Mouse (Mus musculus) gastrocnemius, postnatal 10 days (tissue): ENCODE results near the gene Prtg. TPM values are rescaled to one million over a fixed set of nuclear protein-coding genes. Genes with fewer than 3 reads are reported as not detected.

ENCODE experiments used
- DNase-seq: peaks from one replicate; pipeline ENCODE4 v3.0.0; 2021; ENCODE audit warnings: mixed read lengths
- total RNA-seq, 2 experiments: library from RNA; stranded (reverse); gene quantifications; 2 replicates each; pipeline ENCODE4 v1.2.3; 2021

Prtg gene
- total RNA-seq, 2 experiments from 2014 or later: 0.49 to 0.95 TPM

DNA sequence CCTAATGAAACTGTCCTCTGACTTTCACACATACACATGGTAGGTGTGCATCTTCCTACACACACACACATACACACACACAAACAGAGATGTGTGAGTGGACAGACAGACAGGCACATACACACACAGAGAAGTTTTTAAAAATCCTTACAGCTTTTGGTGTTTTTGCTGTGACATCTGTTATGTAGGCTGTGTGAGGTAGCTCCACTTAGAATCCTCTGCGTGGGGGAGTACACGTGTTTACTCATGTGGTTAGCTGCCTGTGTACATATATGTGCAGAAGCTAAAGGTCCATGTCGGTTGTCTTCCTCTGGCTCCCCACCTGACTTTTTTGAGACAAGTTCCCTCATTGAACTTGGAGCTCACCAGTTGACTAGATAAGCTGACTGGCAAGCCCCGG is 56.3 kb downstream of the Prtg start:
- DNase-seq: no peak

DNA sequence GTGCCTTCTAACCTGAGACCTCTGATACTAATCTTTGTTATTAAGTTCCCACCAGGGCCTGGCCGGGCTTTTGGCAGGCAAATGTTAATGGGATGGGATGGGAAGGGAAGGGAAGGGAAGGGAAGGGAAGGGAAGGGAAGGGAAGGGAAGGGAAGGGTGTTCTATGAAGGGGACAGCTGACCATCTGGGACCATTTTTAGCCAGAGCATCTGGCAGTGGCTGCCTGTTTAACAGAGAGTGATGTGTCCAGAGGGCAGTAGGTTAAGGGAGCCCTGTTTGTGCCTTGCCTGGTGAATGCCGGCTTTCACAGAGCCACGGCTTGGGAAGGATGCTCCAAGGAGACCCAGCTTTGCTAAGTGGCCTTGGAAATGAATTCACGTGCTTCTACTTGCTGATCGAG is 57.1 kb downstream of the Prtg start:
- no peak for DNase-seq

DNA sequence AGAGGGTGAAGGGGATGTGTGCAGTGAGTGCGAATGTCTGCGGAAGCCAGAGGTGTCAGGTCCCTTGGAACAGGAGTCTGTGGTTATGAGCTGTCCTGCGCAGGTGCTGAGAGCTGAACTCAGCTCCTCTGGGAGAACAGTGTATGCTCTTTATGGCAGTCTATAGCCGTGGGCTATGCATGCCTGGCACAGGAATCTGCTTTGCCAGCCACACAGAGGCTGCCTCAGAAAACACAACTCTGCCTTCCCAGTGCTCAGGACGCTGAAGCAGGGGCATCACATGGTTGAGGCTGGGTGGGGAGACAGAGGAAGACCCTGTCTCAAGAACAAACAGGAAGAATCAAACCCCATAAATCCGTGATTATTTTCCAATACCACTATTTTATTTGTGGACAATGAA is 60.8 kb downstream of the Prtg start:
- no peak for DNase-seq

DNA sequence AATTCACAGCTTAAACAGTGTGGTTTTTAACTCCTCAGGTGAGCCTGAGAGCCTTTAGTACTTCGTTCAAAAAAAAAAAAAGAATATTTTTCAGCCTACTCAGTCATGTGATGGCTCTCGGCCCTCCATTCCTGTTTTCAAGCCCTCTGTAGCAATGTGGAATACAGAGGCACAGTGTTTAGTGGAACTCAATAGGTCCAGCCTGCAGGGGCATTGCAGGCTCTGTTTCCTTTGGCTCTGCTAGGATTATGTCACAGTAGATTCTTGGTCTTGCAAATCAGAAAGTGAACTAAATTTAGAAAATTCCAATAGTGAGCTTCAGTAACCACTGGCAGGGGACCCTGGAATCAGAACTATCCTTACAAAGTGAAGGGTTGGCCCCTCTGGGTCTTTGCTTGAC is 62.1 kb downstream of the Prtg start:
- no peak for DNase-seq

DNA sequence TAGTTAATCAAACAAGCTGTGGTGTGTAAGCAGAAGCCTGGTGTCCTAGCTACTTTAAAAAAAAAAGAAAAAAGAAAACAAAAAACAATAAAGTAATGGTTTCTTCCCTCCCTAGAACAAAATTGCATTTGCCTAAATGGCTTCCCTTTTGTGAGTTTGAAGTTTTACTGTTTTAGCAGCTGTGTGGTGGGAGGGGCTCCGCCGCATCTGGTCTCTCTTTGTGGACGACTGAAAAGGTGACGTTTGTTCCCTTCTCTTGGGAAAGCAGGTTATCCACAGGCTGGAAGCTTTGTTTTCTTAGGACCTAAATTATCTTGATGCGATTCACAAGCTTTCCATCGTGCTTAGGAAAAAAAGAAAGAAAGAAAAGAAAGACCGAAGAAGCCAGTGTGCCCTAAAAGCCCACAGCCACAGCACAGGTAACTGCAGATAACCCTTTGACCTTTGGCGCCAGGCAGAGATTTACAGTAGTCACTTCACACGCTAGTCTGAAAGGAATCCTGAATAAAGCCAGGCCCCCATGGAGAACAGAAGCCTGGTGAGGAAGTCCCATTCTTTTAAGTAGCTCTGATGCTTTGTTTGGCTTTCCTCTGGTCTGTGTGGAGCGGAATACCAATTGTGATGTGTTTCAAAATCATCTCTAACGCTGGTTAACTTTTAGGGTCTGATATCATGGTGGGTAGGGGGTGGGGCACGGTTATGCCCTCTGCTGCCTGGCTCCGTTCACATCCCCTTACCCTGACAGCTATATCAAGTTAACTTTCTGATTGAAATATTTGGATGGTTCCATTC is 65.0 kb downstream of the Prtg start:
- no peak for DNase-seq

DNA sequence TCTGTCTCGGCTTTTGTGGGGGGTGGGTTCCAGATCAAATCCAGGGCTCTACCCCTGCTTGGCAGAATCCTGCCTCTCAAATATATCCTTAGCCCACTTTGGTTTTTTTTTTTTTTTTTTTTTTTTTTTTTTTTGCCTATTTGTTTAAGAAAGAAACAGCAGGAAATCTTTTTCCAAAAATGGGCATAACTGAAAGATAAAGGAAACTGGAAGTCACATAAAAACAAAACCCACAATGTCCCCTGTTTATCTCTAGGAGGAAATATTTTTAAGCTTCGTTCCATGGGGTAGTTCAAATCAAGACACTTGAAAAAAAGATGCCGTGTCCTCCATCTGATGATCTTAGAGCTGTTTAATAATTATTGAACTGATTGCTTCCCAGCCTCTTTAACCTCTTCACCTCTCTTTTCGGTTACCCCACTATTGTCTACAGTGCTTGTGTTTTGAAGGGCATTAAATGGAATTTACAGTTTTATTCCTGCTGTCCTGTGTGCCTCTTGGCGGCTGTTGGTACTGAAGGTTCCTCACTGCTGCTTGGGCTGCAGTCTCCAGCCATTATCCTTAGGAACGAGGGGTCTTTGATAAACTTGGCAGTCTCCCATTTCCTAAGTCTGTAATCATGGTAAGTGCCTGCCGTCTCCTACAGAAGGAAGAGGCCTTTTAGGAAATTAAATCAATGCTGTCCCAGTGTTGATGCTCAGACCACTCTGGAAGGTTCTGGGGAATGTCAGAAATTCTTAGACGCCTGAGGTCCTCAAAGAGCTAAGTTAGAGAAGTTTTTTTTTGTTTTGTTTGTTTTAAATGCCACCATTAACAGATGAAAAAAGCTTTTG is 65.8 kb downstream of the Prtg start:
- DNase-seq: no peak

DNA sequence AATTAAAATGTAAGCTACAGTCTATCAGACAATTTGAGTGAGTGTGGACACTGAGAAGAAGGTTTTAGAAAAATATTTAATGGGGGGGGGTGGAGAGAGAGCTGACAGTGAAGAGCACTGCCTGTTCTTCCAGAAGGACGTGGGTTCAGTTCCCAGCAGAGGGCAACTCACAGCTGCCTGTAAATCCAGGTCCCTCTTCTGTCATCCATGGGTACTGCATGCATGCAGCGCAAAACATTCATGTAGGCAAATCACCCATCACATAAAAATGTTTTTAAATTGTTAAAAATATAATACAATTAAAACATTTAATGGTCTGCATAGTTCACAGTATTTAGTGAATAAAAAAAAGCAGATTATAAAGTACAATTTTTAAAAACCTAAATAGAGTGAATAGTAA is 69.2 kb downstream of the Prtg start:
- DNase-seq: no peak

DNA sequence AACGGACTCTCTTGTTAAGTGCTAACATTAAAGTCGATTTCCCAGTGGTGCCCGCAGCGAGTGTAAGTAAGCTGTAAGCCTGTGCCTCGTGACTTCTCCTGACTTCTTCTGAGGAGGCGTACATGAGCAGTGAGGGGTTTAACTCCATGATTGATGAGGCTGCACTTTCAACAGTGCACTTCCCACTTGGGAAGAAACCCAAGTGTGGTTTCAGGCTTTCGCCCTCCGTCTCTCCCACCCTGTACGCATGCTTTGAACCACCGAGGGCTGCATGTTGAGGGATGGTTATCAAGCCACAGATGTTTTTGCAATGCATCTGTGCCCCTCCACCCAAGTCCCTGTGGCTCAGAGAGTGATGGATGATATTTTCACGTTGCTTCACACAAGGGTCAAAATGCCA is 71.2 kb downstream of the Prtg start:
- DNase-seq: no peak

DNA sequence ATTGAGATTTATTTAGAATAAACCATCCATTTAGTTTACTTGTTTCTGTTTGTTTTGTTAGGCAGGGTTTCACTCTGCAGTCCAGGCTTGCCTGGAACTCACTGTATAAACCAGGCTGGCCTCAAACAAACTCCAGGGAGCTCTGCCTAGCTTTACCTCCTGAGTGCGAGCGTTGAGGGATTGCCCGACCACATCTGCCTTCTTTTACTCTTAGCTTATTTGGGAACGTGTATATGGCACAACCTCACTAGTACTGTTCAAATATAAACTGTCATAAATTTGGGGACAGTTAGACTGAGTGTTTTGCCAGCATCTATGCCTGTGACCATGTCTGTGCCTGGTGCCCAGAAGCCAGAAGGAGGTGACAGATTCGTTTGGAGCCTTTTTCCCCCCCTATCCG is 72.0 kb downstream of the Prtg start:
- DNase-seq: no peak

DNA sequence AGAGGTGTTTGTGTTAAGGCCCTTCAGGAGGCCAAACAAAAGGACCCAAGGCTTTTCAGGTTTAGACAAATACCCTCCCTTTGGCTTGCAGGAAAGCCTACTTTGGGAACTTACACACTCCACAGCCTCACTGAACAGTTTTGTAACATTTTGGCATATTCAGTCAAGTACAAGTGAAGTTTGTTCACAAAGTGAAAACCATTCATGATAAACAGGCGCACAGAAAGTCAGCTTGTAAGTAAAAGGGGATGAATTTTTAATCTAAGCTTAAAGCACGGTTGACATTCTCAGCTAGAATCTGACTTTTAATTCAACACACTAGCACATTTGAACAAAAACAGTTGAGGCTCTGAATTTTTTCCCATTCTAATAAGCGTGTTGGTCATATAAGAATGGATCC is 72.9 kb downstream of the Prtg start:
- DNase-seq: no peak

DNA sequence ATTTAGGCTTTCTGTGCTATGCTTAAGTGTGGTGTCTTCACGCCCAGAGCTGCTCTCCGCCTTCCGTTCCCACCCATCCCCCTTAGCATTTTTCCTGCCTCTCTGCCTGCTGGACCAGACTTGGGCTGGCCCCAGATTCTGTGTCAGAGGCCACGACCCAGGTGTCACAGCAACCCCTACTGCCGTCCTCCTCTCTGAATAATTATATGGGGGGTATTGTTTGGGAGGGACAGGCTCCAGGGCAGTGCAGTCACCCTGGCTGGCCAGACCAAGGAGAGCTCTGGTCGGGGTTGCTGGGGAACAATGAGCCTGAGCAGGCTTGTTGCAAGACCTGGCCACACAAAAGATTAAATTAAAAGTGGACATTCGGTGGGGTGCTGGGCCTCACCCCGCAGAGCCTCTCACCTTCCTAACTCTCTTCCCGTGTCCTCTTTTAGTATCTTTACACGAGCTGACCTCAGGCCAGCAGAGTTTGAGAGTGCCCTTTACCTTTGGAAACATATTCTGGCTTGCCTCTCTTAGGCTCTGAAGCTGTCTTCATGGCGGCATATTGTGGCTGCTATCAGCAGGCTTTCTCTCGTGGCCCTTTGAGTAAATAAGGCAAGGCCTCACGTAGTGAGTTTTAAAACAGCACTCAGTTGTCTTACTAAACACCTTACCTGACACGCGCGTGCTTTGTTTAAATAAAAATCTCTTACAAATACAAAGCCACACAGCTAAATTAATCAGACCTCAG is 73.7 kb downstream of the Prtg start:
- no peak for DNase-seq

DNA sequence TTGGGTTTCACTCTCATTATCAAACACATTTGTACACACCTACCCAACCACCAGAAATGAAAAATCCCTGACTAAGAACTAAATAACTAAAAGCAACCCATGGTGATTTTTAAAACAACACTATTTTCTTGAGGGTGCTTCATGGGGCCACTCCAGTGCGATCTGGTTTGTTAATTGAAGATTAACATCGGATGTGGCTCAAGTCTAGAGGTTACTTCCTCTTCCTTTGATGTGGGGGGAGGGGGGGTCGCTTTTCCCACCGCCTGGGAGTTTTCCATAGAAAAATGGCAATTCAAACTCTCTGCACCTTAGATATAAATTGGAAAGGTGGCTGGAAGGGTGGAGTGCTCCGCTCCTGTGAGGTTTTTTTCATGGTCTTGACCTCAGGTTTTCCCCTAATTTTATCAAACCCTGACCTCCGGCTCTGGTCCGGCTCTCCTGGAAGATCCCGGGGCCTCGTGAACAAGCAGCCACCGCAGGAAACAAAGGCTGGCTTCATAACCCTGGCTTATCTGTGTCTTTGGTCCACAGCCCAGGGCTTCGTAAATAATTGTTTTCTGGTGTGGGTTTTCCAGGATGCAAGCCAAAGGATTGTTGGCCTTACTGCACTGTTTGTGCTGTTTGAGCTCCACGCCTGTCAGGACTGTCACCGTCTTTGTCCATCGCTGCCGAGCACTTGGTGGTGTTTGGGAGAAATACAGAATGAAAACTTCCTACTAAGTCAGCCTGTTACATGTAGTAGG is 74.5 kb downstream of the Prtg start:
- DNase-seq: peak; percentile 31

DNA sequence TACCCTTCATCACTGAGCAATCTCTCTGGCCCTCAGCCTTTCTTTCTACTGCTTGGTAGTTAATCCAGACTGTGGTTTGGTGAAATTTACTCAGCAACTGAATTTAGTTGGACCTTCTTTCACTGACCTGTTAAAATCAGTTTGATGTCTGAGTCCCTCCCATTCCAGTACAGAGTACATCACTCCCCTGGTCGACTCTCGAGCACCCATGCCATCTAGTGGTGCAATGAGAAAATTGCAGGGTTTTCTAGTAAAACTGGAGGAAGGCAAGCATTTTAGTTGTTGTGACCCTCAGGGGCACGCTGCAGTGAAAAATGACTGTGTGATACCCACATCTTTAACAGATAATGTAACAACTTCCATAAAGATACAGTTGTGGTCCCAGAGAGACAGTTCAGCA is 77.3 kb downstream of the Prtg start:
- peak; percentile 22 for DNase-seq

DNA sequence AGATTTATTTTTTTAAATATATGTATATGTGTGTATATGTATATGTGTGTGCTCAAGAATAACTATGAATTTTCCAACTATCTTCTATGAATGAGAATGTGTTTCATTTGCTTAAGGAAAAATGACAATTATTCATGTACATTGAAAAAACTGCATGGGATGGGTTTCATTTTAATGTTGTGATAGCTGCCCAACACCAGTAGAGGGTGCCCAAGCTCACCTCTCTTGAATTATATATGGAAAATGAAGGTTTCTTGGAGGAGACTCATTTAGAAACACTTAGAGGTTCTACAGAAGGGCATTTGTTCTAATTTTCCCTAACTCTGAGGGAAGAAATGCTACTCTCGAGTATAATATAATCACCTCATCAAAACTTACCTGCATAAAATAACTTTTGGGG is 83.1 kb downstream of the Prtg start:
- no peak for DNase-seq

DNA sequence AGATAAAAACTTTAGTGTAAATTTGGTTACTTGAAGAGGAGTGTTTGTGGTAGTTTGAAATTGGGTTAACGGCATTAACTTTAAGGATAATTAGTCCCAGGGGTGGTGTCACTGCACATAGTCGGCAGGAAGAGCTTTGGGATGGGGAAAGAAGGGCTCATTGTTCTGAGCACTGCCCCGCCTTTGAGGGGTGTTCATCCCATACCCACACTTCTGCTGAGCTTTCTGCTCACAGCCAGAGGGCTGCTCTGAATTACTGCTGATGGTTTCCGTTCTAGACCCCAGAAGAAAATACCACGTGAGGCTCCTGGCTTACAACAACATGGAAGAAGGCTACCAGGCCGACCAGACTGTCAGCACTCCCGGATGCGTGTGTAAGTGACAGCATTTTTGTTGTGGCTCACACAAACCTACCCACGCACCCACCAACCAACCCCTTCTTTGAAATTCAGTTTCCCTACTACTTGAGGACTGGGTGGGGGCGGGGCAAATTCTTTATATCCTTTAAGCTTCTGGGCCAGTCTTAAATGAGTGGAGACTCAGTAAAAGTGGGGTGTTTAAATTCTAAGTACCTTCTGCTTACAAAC is 83.9 kb downstream of the Prtg start:
- no peak for DNase-seq

DNA sequence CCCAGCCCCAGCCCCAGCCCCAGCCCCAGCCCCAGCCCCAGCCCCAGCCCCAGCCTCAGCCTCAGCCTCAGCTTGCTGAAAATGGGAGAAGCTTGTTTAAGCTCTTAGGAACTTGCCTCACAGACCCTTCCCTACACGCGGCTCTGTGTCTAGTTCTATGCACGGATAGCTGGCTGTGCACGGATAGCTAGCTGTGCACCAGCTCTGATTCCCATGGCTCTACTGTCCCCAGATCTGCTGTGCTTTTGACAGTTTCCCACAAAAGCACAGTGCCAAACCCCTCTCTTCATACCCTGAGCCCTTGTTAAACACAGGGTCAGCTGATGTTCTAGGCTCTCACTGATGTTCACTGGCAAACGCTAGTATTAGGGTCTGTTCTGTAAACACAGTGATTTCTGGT is 86.1 kb downstream of the Prtg start:
- DNase-seq: no peak

DNA sequence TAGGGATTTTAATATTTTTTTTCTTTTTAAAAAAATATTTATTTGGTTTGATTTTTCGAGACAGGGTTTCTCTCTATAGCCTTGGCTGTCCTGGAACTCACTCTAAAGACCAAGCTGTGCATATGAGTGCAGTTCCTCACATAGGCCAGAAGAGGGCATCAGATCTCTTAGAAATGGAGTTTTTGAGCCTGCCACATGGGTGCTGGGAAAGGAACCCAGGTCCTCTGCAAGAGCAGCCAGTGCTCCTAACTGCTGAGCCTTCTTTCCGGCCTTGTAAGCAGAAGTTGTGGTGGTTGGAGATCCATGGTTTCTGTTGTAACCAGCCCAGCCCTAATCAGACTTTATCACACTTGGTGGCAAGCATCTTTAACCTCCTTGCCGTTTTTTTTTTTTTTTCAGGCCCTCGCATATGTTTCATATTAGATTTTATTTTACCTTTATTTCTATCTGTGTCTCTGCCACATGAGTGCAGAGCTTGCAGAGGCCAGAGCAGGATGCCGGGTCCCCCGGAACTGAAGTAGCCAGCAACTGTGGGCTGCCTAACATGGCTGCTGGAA is 88.2 kb downstream of the Prtg start:
- DNase-seq: no peak

DNA sequence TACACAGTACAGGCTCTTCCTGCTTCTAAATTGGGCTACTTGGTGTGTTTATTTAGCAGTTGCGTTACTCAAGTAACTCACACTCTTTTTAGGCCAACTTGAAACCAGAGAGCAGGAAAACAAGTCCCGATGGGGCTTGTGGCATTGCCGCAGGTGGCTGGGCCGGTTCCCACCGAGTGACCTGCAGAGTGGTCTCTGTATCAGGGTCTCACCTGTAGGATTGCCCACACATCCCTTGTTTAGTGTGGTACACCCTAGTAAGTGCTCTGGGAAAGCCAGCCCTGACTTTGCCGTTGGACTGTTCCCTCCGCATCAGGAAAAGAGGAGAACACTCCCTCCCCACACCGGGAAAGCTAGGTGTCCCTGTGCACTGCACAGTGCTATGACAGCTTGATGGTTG is 95.4 kb downstream of the Prtg start:
- no peak for DNase-seq

DNA sequence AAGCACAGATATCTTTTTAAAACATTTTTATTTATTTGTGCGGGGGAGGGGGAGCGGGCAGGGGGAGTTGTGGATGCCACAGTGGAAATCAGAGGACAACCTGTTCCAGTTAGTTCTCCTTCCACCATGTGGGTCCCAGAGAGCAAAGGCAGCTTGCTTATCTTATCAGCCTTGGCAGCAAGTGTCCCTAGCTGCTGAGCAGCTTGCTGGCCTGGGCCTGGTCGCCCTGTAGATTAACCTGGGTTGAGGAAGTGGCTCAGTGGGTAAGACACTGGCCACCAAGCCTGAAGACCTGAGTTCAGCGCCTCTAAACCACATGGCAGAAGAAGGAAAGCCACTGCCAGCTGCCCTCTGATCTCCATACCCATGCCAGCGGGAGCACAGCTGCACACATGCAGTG is 95.9 kb downstream of the Prtg start:
- DNase-seq: no peak

DNA sequence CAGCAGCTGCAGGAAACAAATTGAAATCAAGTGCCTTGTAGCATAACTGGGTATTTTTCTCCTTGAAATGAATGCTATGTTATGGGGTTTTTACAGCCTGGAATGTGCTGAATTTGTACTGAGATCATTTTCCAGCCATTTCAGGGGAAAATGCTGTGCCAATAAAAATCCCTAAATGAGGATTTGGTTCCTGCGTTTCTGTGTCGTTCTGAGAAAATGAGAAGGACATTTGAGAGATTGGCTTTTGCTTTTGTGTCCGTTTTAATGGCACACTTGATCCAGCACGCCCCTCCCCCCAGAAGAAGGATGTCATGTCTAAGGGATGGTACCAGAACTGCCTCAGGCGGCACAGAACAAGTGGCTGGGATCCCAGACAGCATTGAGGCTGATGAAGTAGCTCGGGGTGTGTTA is 100.0 kb downstream of the Prtg start:
- peak; percentile 28 for DNase-seq

DNA sequence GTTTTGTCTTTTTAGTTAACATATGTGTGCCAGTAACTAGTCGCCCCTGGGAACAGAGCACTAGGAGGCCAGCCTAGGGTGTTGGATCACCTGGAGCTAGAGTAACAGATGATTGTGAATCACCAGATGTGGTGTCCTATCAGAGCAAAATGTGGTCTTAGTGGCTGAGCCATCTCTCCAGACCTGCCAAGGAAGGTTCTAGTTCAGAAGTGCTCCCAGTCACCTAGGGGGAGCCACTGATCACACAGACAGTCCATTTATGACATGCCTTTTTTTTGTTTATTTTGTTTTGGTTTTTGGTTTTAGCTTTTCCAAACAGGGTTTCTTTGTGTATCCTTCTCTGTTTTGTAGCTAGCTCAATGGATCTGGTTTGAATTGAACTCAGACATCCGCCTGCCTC is 104.7 kb downstream of the Prtg start:
- no peak for DNase-seq

DNA sequence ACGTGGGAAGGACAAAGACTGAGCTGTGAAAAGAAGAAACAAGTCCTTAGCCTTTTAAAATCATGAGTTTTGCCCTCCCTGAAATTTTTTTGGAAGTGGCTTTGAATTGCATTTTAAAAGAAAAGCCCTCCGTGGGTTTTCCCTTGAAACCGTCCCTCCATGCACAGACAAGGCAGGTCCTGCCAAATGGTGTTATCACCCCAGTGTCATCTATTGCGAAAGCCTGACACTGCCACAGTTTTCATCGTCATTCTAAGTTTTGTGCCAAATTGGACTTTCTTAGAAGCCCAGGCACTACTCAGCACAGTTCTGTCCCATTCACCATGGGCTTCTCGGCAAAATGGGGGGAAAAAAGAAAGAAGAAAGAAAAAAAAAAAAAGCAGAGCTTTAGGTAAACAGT is 106.9 kb downstream of the Prtg start:
- no peak for DNase-seq
